Mouse (Mus musculus) bone marrow macrophage, adult 2 months (primary cell): ENCODE results near the gene Heg1.

Experiments
- CTCF ChIP-seq: IDR thresholded peaks from 2 replicates; pipeline ENCODE4 v1.5.1; 2012; ENCODE audit warnings: low read depth, mild to moderate bottlenecking, low read length, moderate library complexity
- POLR2A ChIP-seq: IDR thresholded peaks from 2 replicates; pipeline ENCODE4 v1.6.1; 2012; ENCODE audit warnings: mild to moderate bottlenecking, low read depth, low read length, borderline replicate concordance

DNA sequence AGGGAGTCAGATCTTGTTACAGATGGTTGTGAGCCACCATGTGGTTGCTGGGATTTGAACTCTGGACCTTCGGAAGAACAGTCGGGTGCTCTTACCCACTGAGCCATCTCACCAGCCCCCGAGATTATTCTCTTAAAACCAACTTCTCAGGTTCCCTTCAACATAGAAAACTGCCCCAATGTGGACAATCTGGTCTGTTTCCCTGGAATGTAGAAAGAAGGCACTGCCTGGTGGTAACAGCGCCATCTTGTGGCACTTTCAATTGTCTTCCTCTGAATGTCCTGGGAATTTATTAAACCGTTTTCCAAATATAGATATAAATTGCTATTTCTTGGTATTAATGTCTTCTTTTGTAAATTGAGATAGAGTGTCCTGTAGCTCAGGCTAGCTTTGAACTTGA, 113.7 kb downstream of the Heg1 start:
- TF ChIP-seq CTCF (no peak), POLR2A (no peak)
